ENCODE assay signal across 25 mouse cellular contexts in the genomic region with DNA sequence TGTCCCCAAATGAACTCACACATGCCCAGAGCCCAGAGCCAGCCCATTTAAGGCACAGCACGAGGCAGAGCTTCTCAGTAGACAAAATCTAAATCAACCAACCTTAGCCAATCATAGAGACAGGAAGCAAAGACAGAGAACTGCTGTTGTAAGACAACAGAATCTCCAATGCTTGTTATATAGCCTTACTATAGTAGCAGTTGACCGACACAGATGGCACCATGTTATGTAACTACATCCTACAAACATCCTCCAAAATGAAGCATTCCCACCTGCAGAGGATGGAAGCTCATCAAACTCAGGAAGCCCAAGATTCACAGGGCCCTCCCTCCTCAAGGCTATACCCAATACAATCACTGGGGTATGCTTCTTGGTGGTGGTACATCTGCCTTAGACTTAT. TPM values are rescaled to one million over a fixed set of nuclear protein-coding genes. Genes with fewer than 3 reads are reported as not detected.
"Had no signal": no experiment of that assay in that cellular context is flagged by ENCODE, and none has a peak within 500 bp of the region (broad histone marks: within the 10 kb centered on the region; RNA-seq: fewer than 3 reads in every experiment).

No protein-coding gene starts in this region.

- H3K4me3 ChIP-seq: limb, embryonic 12.5 days; limb, embryonic 15.5 days; megakaryocyte, embryonic 14.5 days; midbrain, embryonic 10.5 days; midbrain, embryonic 13.5 days; myocyte; neural tube, embryonic 13.5 days; stomach, embryonic 15.5 days had no signal

- H3K9me3 ChIP-seq: limb, embryonic 12.5 days; limb, embryonic 15.5 days; megakaryocyte, embryonic 14.5 days; midbrain, embryonic 10.5 days; midbrain, embryonic 13.5 days; neural tube, embryonic 13.5 days; stomach, embryonic 15.5 days had no signal

- DNase-seq: kidney, postnatal 14 days; kidney, postnatal 4 days; left cerebral cortex, postnatal 4 days; liver, postnatal 0 days; lung, embryonic 14.5 days; retina, postnatal 1 day; right cerebral cortex, postnatal 25 days; spleen, adult 18-20 months; thymus, postnatal 25 days had no signal

- H3K27ac ChIP-seq: limb, embryonic 12.5 days; limb, embryonic 15.5 days; liver, embryonic 14.5 days; macrophage; midbrain, embryonic 10.5 days; midbrain, embryonic 13.5 days; neural tube, embryonic 13.5 days; stomach, embryonic 15.5 days had no signal

- H3K4me1 ChIP-seq: stomach, embryonic 15.5 days had no signal

- ATAC-seq: liver, postnatal 0 days; lung, postnatal 0 days; midbrain, embryonic 13.5 days; midbrain, embryonic 16.5 days had no signal

- H3K36me3 ChIP-seq: midbrain, embryonic 13.5 days had no signal

- H3K27me3 ChIP-seq: limb, embryonic 12.5 days; limb, embryonic 15.5 days; megakaryocyte, embryonic 14.5 days; midbrain, embryonic 13.5 days; neural tube, embryonic 13.5 days; stomach, embryonic 15.5 days had no signal

RNA-seq across cellular contexts. Expression of a gene that starts 45.4 kb away (rescaled TPM):
- polyA plus RNA-seq: kidney, embryonic 16.5 days; limb, embryonic 12.5 days; limb, embryonic 15.5 days; liver, embryonic 11.5 days; liver, embryonic 14.5 days; liver, postnatal 0 days; lung, embryonic 14.5 days; lung, postnatal 0 days; macrophage; midbrain, embryonic 10.5 days; midbrain, embryonic 13.5 days; midbrain, embryonic 16.5 days; myocyte; neural tube, embryonic 13.5 days; thymus, postnatal 0 days; urinary bladder, adult 2 months had no signal
